Mouse (Mus musculus): Measurements from ENCODE around the gene Ap3m1.

Ap3m1 gene

GRCm38 (mm10) chr14:21069594-21069993 lies 17.3 kb upstream of the Ap3m1 start:
- DNase-seq (ENCODE audit: low read depth) = peak; percentile 14

GRCm38 (mm10) chr14:21065490-21066162 lies 13.3 kb upstream of the Ap3m1 start:
- no peak for DNase-seq (ENCODE audit: low read depth)

- DNase-seq (ENCODE audit: low read depth) = peak; percentile 51
Measured at GRCm38 (mm10) chr14:21064321-21064720, 12.0 kb upstream of the Ap3m1 start.

GRCm38 (mm10) chr14:21062766-21063513 lies 10.6 kb upstream of the Ap3m1 start:
- no peak for DNase-seq (ENCODE audit: low read depth)

GRCm38 (mm10) chr14:21058972-21059371 lies 6.7 kb upstream of the Ap3m1 start:
- DNase-seq (ENCODE audit: low read depth) = no peak

- DNase-seq (ENCODE audit: low read depth) = no peak
Measured at GRCm38 (mm10) chr14:21053586-21053985, 1.3 kb upstream of the Ap3m1 start.

- DNase-seq (ENCODE audit: low read depth) = no peak
Measured at GRCm38 (mm10) chr14:21053151-21053550, 843 bp upstream of the Ap3m1 start.

GRCm38 (mm10) chr14:21052781-21053130 lies 448 bp upstream of the Ap3m1 start:
- no peak for DNase-seq (ENCODE audit: low read depth)

- DNase-seq (ENCODE audit: low read depth) = no peak
Measured at GRCm38 (mm10) chr14:21051380-21052111, 762 bp downstream of the Ap3m1 start.

- DNase-seq (ENCODE audit: low read depth) = peak; percentile 79
Measured at GRCm38 (mm10) chr14:21050734-21051133, 1.6 kb downstream of the Ap3m1 start.

- peak; percentile 81 for DNase-seq (ENCODE audit: low read depth)
Measured at GRCm38 (mm10) chr14:21048879-21049278, 3.4 kb downstream of the Ap3m1 start.

- no peak for DNase-seq (ENCODE audit: low read depth)
Measured at GRCm38 (mm10) chr14:21047840-21048239, 4.5 kb downstream of the Ap3m1 start.

GRCm38 (mm10) chr14:21039623-21040022 lies 12.7 kb downstream of the Ap3m1 start:
- no peak for DNase-seq (ENCODE audit: low read depth)

- no peak for DNase-seq (ENCODE audit: low read depth)
Measured at GRCm38 (mm10) chr14:21039077-21039476, 13.2 kb downstream of the Ap3m1 start.

- peak; percentile 60 for DNase-seq (ENCODE audit: low read depth)
Measured at GRCm38 (mm10) chr14:21034791-21035190, 17.5 kb downstream of the Ap3m1 start.

- DNase-seq (ENCODE audit: low read depth) = peak; percentile 74
Measured at GRCm38 (mm10) chr14:21034271-21034670, 18.0 kb downstream of the Ap3m1 start.

GRCm38 (mm10) chr14:21031783-21032511 lies 20.4 kb downstream of the Ap3m1 start:
- DNase-seq (ENCODE audit: low read depth) = peak; percentile 94

GRCm38 (mm10) chr14:21029025-21029659 lies 23.2 kb downstream of the Ap3m1 start:
- DNase-seq (ENCODE audit: low read depth) = no peak

GRCm38 (mm10) chr14:21027542-21027941 lies 24.8 kb downstream of the Ap3m1 start:
- no peak for DNase-seq (ENCODE audit: low read depth)

GRCm38 (mm10) chr14:21020435-21020834 lies 31.9 kb downstream of the Ap3m1 start:
- DNase-seq (ENCODE audit: low read depth) = no peak

GRCm38 (mm10) chr14:21018977-21019376 lies 33.3 kb downstream of the Ap3m1 start:
- peak; percentile 77 for DNase-seq (ENCODE audit: low read depth)

GRCm38 (mm10) chr14:21017871-21018270 lies 34.4 kb downstream of the Ap3m1 start:
- no peak for DNase-seq (ENCODE audit: low read depth)
